Mouse (Mus musculus) heart, embryonic 11.5 days (tissue): ENCODE results near the gene Oprd1. TPM values are rescaled to one million over a fixed set of nuclear protein-coding genes. Genes with fewer than 3 reads are reported as not detected.

Experiments
- ATAC-seq: fragments of 200-750 bp; cut with Nextera tagmentation; replicated peaks from 2 replicates; pipeline ENCODE4 v1.8.0; 2017; ENCODE audit warnings: moderate library complexity; ENCODE audit not compliant: insufficient number of reproducible peaks, low FRiP score, low TSS enrichment
- H3K27ac ChIP-seq: fragments of 300-500 bp; sonication (generic); 2 replicates; pipeline ENCODE4 v1.5.1; 2014; ENCODE audit warnings: mild to moderate bottlenecking, low read depth, low read length
- H3K27me3 ChIP-seq: fragments of 300-500 bp; sonication (generic); 2 replicates; pipeline ENCODE4 v1.6.1; 2014; ENCODE audit warnings: mild to moderate bottlenecking, low read length, mixed read lengths; ENCODE audit not compliant: control insufficient read depth, insufficient read depth
- H3K36me3 ChIP-seq: fragments of 300-500 bp; sonication (generic); 2 replicates; pipeline ENCODE4 v1.6.1; 2014; ENCODE audit warnings: mild to moderate bottlenecking, low read length, moderate library complexity, mixed read lengths; ENCODE audit not compliant: control insufficient read depth, insufficient read depth
- H3K4me1 ChIP-seq: fragments of 300-500 bp; sonication (generic); 2 replicates; pipeline ENCODE4 v1.6.1; 2014; ENCODE audit warnings: low read length; ENCODE audit not compliant: control insufficient read depth, insufficient read depth
- H3K4me2 ChIP-seq: fragments of 300-500 bp; sonication (generic); 2 replicates; pipeline ENCODE4 v1.6.1; 2014; ENCODE audit warnings: mild to moderate bottlenecking, moderate library complexity
- H3K4me3 ChIP-seq: fragments of 300-500 bp; sonication (generic); 2 replicates; pipeline ENCODE4 v1.5.1; 2014; ENCODE audit warnings: low read depth, low read length
- H3K9ac ChIP-seq: fragments of 300-500 bp; sonication (generic); 2 replicates; pipeline ENCODE4 v1.6.1; 2014; ENCODE audit warnings: mild to moderate bottlenecking, low read depth, low read length, moderate library complexity
- H3K9me3 ChIP-seq: fragments of 300-500 bp; sonication (generic); replicated peaks from 2 replicates; pipeline ENCODE4 v1.6.1; 2016; ENCODE audit warnings: low read length; ENCODE audit not compliant: control insufficient read depth
- WGBS: fragments of 180-500 bp; shearing (Covaris S2); extraction: QIAGEN DNeasy Blood & Tissue Kit; methylation state at CpG from one replicate; pipeline ENCODE4 v1.1.7; 2014; ENCODE audit not compliant: insufficient replicate concordance; 5-methylcytosine and 5-hydroxymethylcytosine counted together
- polyA plus RNA-seq: library from polyadenylated mRNA; unstranded; fragments of >200 nt; fragmentation: Nextera tagmentation; extraction: Ambion mirVana; gene quantifications from 2 replicates; pipeline ENCODE4 v1.2.1, GENCODE M21; 2014

Oprd1 gene
- polyA plus RNA-seq, 1 experiment from 2014 or later, result 0.53 TPM

GRCm38 (mm10) chr4:132113411-132114095 is 30.7 kb downstream of the Oprd1 start:
- no peaks in the 10 kb centered on the region for H3K9me3 ChIP-seq
- H3K27ac ChIP-seq, result no peak overlapping the region
- peaks cover 7% of the 10 kb centered on the region; the same call in 1 of the 2 replicates for H3K4me1 ChIP-seq
- H3K27me3 ChIP-seq, result peaks cover 14% of the 10 kb centered on the region
- ATAC-seq, result no peak
- 26% methylated on average over 53 of the region's 53 CpGs for whole genome bisulfite sequencing
- H3K36me3 ChIP-seq, result no peaks in the 10 kb centered on the region
- peak overlapping the region; percentile 64 for H3K4me2 ChIP-seq
- H3K9ac ChIP-seq, result no peak overlapping the region; the same call in 1 of the 2 replicates
- peak overlapping the region; percentile 33 for H3K4me3 ChIP-seq

GRCm38 (mm10) chr4:132111227-132111626 is 33.1 kb downstream of the Oprd1 start:
- Histone ChIP-seq H3K36me3 (no peaks in the 10 kb centered on the region), H3K27me3 (peaks cover 12% of the 10 kb centered on the region), H3K4me1 (peaks cover 7% of the 10 kb centered on the region; the same call in 1 of the 2 replicates), H3K9ac (no peak overlapping the region), H3K9me3 (no peaks in the 10 kb centered on the region), H3K27ac (no peak overlapping the region), H3K4me2 (no peak overlapping the region), H3K4me3 (no peak overlapping the region)
- no peak for ATAC-seq
- WGBS, result 71% methylated on average over 4 of the region's 4 CpGs

- Histone ChIP-seq H3K4me3 (no peak overlapping the region), H3K27ac (no peak overlapping the region), H3K9me3 (no peaks in the 10 kb centered on the region), H3K4me2 (no peak overlapping the region), H3K27me3 (peaks cover under 1% of the 10 kb centered on the region; the same call in 1 of the 2 replicates), H3K9ac (no peak overlapping the region), H3K36me3 (no peaks in the 10 kb centered on the region), H3K4me1 (peaks cover 4% of the 10 kb centered on the region; the same call in 1 of the 2 replicates)
- WGBS, result 84% methylated on average over 7 of the region's 7 CpGs
- no peak for ATAC-seq
Measured at GRCm38 (mm10) chr4:132108221-132108620, 36.1 kb downstream of the Oprd1 start.

- H3K9ac ChIP-seq, result no peak overlapping the region
- H3K4me2 ChIP-seq, result no peak overlapping the region
- no peak for ATAC-seq
- H3K9me3 ChIP-seq, result no peaks in the 10 kb centered on the region
- H3K4me1 ChIP-seq, result peaks cover 5% of the 10 kb centered on the region
- 47% methylated on average over 3 of the region's 3 CpGs for WGBS
- no peak overlapping the region for H3K27ac ChIP-seq
- no peak overlapping the region for H3K4me3 ChIP-seq
- no peaks in the 10 kb centered on the region for H3K27me3 ChIP-seq
- no peaks in the 10 kb centered on the region for H3K36me3 ChIP-seq
Measured at GRCm38 (mm10) chr4:132101152-132101551, 43.1 kb downstream of the Oprd1 start.

- no peak overlapping the region for H3K4me2 ChIP-seq
- H3K9ac ChIP-seq, result no peak overlapping the region
- no peaks in the 10 kb centered on the region for H3K9me3 ChIP-seq
- H3K4me3 ChIP-seq, result no peak overlapping the region
- peaks cover 5% of the 10 kb centered on the region for H3K4me1 ChIP-seq
- no peak for ATAC-seq
- H3K27me3 ChIP-seq, result no peaks in the 10 kb centered on the region
- H3K36me3 ChIP-seq, result no peaks in the 10 kb centered on the region
- 72% methylated on average over 5 of the region's 5 CpGs for WGBS
- no peak overlapping the region for H3K27ac ChIP-seq
Measured at GRCm38 (mm10) chr4:132099548-132099947, 44.7 kb downstream of the Oprd1 start.

- Histone ChIP-seq H3K4me3 (no peak overlapping the region), H3K9ac (no peak overlapping the region), H3K4me2 (no peak overlapping the region), H3K27ac (no peak overlapping the region), H3K9me3 (no peaks in the 10 kb centered on the region), H3K4me1 (peaks cover 5% of the 10 kb centered on the region), H3K36me3 (no peaks in the 10 kb centered on the region), H3K27me3 (no peaks in the 10 kb centered on the region)
- no peak for ATAC-seq
- 52% methylated on average over 7 of the region's 7 CpGs for WGBS
Measured at GRCm38 (mm10) chr4:132095043-132095442, 49.2 kb downstream of the Oprd1 start.

- Histone ChIP-seq H3K9me3 (no peaks in the 10 kb centered on the region), H3K4me1 (no peaks in the 10 kb centered on the region; the same call in 1 of the 2 replicates), H3K27ac (no peak overlapping the region), H3K4me2 (no peak overlapping the region), H3K9ac (no peak overlapping the region), H3K36me3 (no peaks in the 10 kb centered on the region), H3K27me3 (no peaks in the 10 kb centered on the region), H3K4me3 (no peak overlapping the region)
- ATAC-seq, result no peak
- 87% methylated on average over 5 of the region's 5 CpGs for WGBS
Measured at GRCm38 (mm10) chr4:132093928-132094327, 50.4 kb downstream of the Oprd1 start.

- Histone ChIP-seq H3K27ac (no peak overlapping the region), H3K4me3 (no peak overlapping the region), H3K9me3 (no peaks in the 10 kb centered on the region), H3K27me3 (no peaks in the 10 kb centered on the region), H3K9ac (no peak overlapping the region), H3K4me2 (no peak overlapping the region), H3K36me3 (no peaks in the 10 kb centered on the region), H3K4me1 (no peaks in the 10 kb centered on the region)
- WGBS, result 79% methylated on average over 6 of the region's 6 CpGs
- no peak for ATAC-seq
Measured at GRCm38 (mm10) chr4:132093136-132093535, 51.1 kb downstream of the Oprd1 start.

GRCm38 (mm10) chr4:132088921-132089320 is 55.4 kb downstream of the Oprd1 start:
- Histone ChIP-seq H3K9me3 (no peaks in the 10 kb centered on the region), H3K4me1 (no peaks in the 10 kb centered on the region), H3K4me3 (no peak overlapping the region), H3K27me3 (no peaks in the 10 kb centered on the region), H3K4me2 (no peak overlapping the region), H3K27ac (no peak overlapping the region), H3K9ac (no peak overlapping the region), H3K36me3 (no peaks in the 10 kb centered on the region)
- no peak for ATAC-seq
- 19% methylated on average over 7 of the region's 7 CpGs for WGBS
